Mouse (Mus musculus) spleen, adult 2 months (tissue): ENCODE data around the gene P2rx3.

ENCODE experiments used
- CTCF ChIP-seq: fragments of 200-500 bp; IDR thresholded peaks from 2 replicates; pipeline ENCODE4 v1.5.1; 2011; ENCODE audit warnings: mild to moderate bottlenecking, inconsistent platforms; ENCODE audit not compliant: insufficient read depth, insufficient read length, insufficient replicate concordance; ENCODE audit errors: extremely low read depth
- POLR2A ChIP-seq: fragments of 200-500 bp; IDR thresholded peaks from 2 replicates; pipeline ENCODE4 v1.6.1; 2011; ENCODE audit warnings: low read depth, low read length, inconsistent platforms

GRCm38 (mm10) chr2:84980188-84980587 is 57.1 kb downstream of the P2rx3 start, which contains the start of gene Prg2:
- TF ChIP-seq CTCF (no peak), POLR2A (no peak)
